8 mouse cellular contexts compared by ENCODE assay signal in genomic region chr1:52652601-52653253, GRCm38 (mm10). TPM values are rescaled to one million over a fixed set of nuclear protein-coding genes. Genes with fewer than 3 reads are reported as not detected.
A peak's percentile ranks its signal among the peaks of the same experiment; 100 is the strongest.
DNase-seq lines count a peak whose midpoint lies in the region; ATAC-seq and TF ChIP-seq lines count a peak whose summit lies in the region.

No protein-coding gene starts in this region.

- TF ChIP-seq POLR2A in thymus, adult 2 months (IDR thresholded peaks at IDR 0.05; ENCODE audit: control insufficient read depth, extremely low read depth, insufficient read depth, low read length, poor library complexity) = no peak

- H3K27me3 ChIP-seq in thymus, adult 2 months (ENCODE audit: control insufficient read depth, insufficient read depth, low read length) = no peaks in the 10 kb centered on the region
- no peaks in the 10 kb centered on the region for H3K27me3 ChIP-seq in limb, embryonic 13.5 days
- no peaks in the 10 kb centered on the region for H3K27me3 ChIP-seq in midbrain, embryonic 11.5 days (ENCODE audit: control insufficient read depth, insufficient read depth, low read length)

- 70% methylated on average over 3 of the region's 3 CpGs for WGBS in thymus, adult 2 months
- WGBS in limb, embryonic 13.5 days = 34% methylated on average over 3 of the region's 3 CpGs
- WGBS in midbrain, embryonic 11.5 days = 85% methylated on average over 3 of the region's 3 CpGs

- H3K27ac ChIP-seq in thymus, adult 2 months (ENCODE audit: control insufficient read depth, insufficient read depth, low read length) = peak overlapping the region; percentile 60; the same call in 1 of the 2 replicates
- peak overlapping the region; percentile 61 for H3K27ac ChIP-seq in limb, embryonic 13.5 days
- H3K27ac ChIP-seq in midbrain, embryonic 11.5 days (ENCODE audit: low read depth, low read length) = no peak overlapping the region

- ATAC-seq in limb, embryonic 13.5 days (ENCODE audit: low FRiP score, low read depth) = peak; percentile 94
- no peak for ATAC-seq in midbrain, embryonic 11.5 days (ENCODE audit: low FRiP score)
- ATAC-seq in granulocyte monocyte progenitor cell, adult 5-6 weeks (replicated peaks; ENCODE audit: poor library complexity, severe bottlenecking) = no peak

- H3K36me3 ChIP-seq in thymus, adult 2 months (ENCODE audit: control insufficient read depth, insufficient read depth, low read length) = peaks cover 12% of the 10 kb centered on the region; the same call in 1 of the 2 replicates
- H3K36me3 ChIP-seq in limb, embryonic 13.5 days = peaks cover 20% of the 10 kb centered on the region
- H3K36me3 ChIP-seq in midbrain, embryonic 11.5 days (ENCODE audit: control insufficient read depth, insufficient read depth, low read length) = peaks cover 5% of the 10 kb centered on the region; the same call in 1 of the 2 replicates

- H3K9ac ChIP-seq in limb, embryonic 13.5 days = no peak overlapping the region
- no peak overlapping the region for H3K9ac ChIP-seq in midbrain, embryonic 11.5 days (ENCODE audit: low read length)

- intact Hi-C loops in heart, postnatal 10 days (cut with DNase I) = no loop called here

- peaks cover 23% of the 10 kb centered on the region for H3K4me1 ChIP-seq in thymus, adult 2 months (replicated peaks; ENCODE audit: control insufficient read depth, insufficient read depth, low read length)
- H3K4me1 ChIP-seq in limb, embryonic 13.5 days = peaks cover 26% of the 10 kb centered on the region
- H3K4me1 ChIP-seq in midbrain, embryonic 11.5 days (ENCODE audit: control insufficient read depth, insufficient read depth, low read length) = no peaks in the 10 kb centered on the region

- DNase-seq in heart, adult 11 months = peak; percentile 90
- no peak for DNase-seq in heart, postnatal 10 days
- DNase-seq in thymus, adult 2 months = no peak
- no peak for DNase-seq in thymus, postnatal 25 days
- DNase-seq in midbrain, embryonic 11.5 days (ENCODE audit: low spot score, missing footprints) = no peak
- DNase-seq in right cerebral cortex, postnatal 10 days (ENCODE audit: low spot score in 2 of 2) = no peak

- TF ChIP-seq CTCF in thymus, adult 2 months (IDR thresholded peaks at IDR 0.05; ENCODE audit: borderline replicate concordance, control insufficient read depth, extremely low read depth, insufficient read depth, low read length, poor library complexity) = no peak

- no peak overlapping the region for H3K4me3 ChIP-seq in thymus, adult 2 months (ENCODE audit: control insufficient read depth, insufficient read depth, low read length)
- no peak overlapping the region for H3K4me3 ChIP-seq in limb, embryonic 13.5 days
- no peak overlapping the region for H3K4me3 ChIP-seq in midbrain, embryonic 11.5 days (ENCODE audit: low read depth, low read length)

- H3K4me2 ChIP-seq in limb, embryonic 13.5 days (replicated peaks) = no peak overlapping the region
- no peak overlapping the region for H3K4me2 ChIP-seq in midbrain, embryonic 11.5 days

- no peaks in the 10 kb centered on the region for H3K9me3 ChIP-seq in limb, embryonic 13.5 days
- H3K9me3 ChIP-seq in midbrain, embryonic 11.5 days (ENCODE audit: control insufficient read depth, low read length) = no peaks in the 10 kb centered on the region

RNA-seq across cellular contexts. Expression of gene Nemp2, which starts 22.2 kb away (rescaled TPM):
- total RNA-seq in heart, postnatal 10 days (2021) = 1 to 10 TPM; 2.2 to 2.3 TPM
- 29.5 and 36.3 TPM in 2 replicates for polyA plus RNA-seq in thymus, adult 2 months (2012; rRNA removed)
- 10.2 and 12.0 TPM in 2 replicates for polyA plus RNA-seq in limb, embryonic 13.5 days (2015; fragmentation: Nextera tagmentation; extraction: Ambion mirVana)
- 9.2 and 12.6 TPM in 2 replicates for polyA plus RNA-seq in midbrain, embryonic 11.5 days (2014; fragmentation: Nextera tagmentation; extraction: Ambion mirVana)
- 9.0 and 18.1 TPM in 2 replicates for total RNA-seq in granulocyte monocyte progenitor cell, adult 5-6 weeks (2014; fragmentation: Nextera tagmentation)
- 9.6 and 10.9 TPM in 2 replicates for total RNA-seq in granulocyte monocyte progenitor cell, adult 5-6 weeks (2017)
